Mouse (Mus musculus): ENCODE results near the gene Gm28305. TPM values are rescaled to one million over a fixed set of nuclear protein-coding genes. Genes with fewer than 3 reads are reported as not detected.

The Gm28305 gene
- total RNA-seq (2021), result not detected
- polyA plus RNA-seq (2012; rRNA removed), result not detected in 2 replicates
- long read RNA-seq, result 0 reads

- Histone ChIP-seq H3K27ac (no peak within 1 kb of the TSS), H3K27me3 (ENCODE audit: control insufficient read depth, insufficient read depth, low read length) (no peaks in the 10 kb centered on the region), H3K79me2 (replicated peaks; ENCODE audit: control insufficient read depth, insufficient read depth, low read length) (no peaks in the 10 kb centered on the region), H3K4me3 (no peak within 1 kb of the TSS), H3K36me3 (ENCODE audit: control insufficient read depth, insufficient read depth, low read length) (no peaks in the 10 kb centered on the region), H3K9ac (ENCODE audit: low read depth, low read length) (no peak within 1 kb of the TSS), H3K4me1 (ENCODE audit: control insufficient read depth, insufficient read depth, low read length) (no peaks in the 10 kb centered on the region)
- TF ChIP-seq POLR2A (IDR thresholded peaks at IDR 0.05; ENCODE audit: insufficient read depth, low read depth, low read length), result no peak
- no peak for TF ChIP-seq EP300 (IDR thresholded peaks at IDR 0.05; ENCODE audit: insufficient read depth, low read depth, low read length)
- TF ChIP-seq CTCF (IDR thresholded peaks at IDR 0.05), result no peak
- DNase-seq, result no peak
- WGBS, result 56% methylated on average over 2 of the region's 2 CpGs
- intact Hi-C loops (cut with DNase I), result no loop called here
These were observed at the start of gene Gm28305 for GRCm38 (mm10) chr9:104040362-104040761. Gene Gm28305 (plus strand): TSS chr9:104040662.

GRCm38 (mm10) chr9:103996496-103996895 lies 44.0 kb upstream of the Gm28305 start:
- TF ChIP-seq POLR2A (IDR thresholded peaks at IDR 0.05; ENCODE audit: insufficient read depth, low read depth, low read length) (no peak), CTCF (IDR thresholded peaks at IDR 0.05) (peak; percentile 77)
- Histone ChIP-seq H3K27ac (no peak overlapping the region), H3K79me2 (replicated peaks; ENCODE audit: control insufficient read depth, insufficient read depth, low read length) (no peaks in the 10 kb centered on the region), H3K4me3 (no peak overlapping the region), H3K27me3 (ENCODE audit: control insufficient read depth, insufficient read depth, low read length) (no peaks in the 10 kb centered on the region), H3K9ac (ENCODE audit: low read depth, low read length) (no peak overlapping the region), H3K36me3 (ENCODE audit: control insufficient read depth, insufficient read depth, low read length) (no peaks in the 10 kb centered on the region), H3K4me1 (ENCODE audit: control insufficient read depth, insufficient read depth, low read length) (no peaks in the 10 kb centered on the region)
- intact Hi-C loops (cut with DNase I), result loop anchor here (1.0 to 2.0 kb wide), 3 partner anchors 236 to 506 kb away; partner anchors contain the start of gene Tmem108
- DNase-seq, result no peak
- WGBS, result 0% methylated on average over 2 of the region's 2 CpGs

GRCm38 (mm10) chr9:104000601-104001000 lies 39.9 kb upstream of the Gm28305 start:
- Histone ChIP-seq H3K79me2 (replicated peaks; ENCODE audit: control insufficient read depth, insufficient read depth, low read length) (no peaks in the 10 kb centered on the region), H3K4me3 (no peak overlapping the region), H3K9ac (ENCODE audit: low read depth, low read length) (no peak overlapping the region), H3K27me3 (ENCODE audit: control insufficient read depth, insufficient read depth, low read length) (no peaks in the 10 kb centered on the region), H3K4me1 (ENCODE audit: control insufficient read depth, insufficient read depth, low read length) (no peaks in the 10 kb centered on the region), H3K27ac (no peak overlapping the region), H3K36me3 (ENCODE audit: control insufficient read depth, insufficient read depth, low read length) (no peaks in the 10 kb centered on the region)
- intact Hi-C loops (cut with DNase I), result loop anchor here (5.0 to 10.0 kb wide), 2 partner anchors 62 to 796 kb away; partner anchors contain the start of genes Acad11, Srprb and Uba5
- WGBS, result 10% methylated on average over 3 of the region's 3 CpGs
- DNase-seq, result no peak
- TF ChIP-seq POLR2A (IDR thresholded peaks at IDR 0.05; ENCODE audit: insufficient read depth, low read depth, low read length) (no peak), CTCF (IDR thresholded peaks at IDR 0.05) (no peak), EP300 (IDR thresholded peaks at IDR 0.05; ENCODE audit: insufficient read depth, low read depth, low read length) (no peak)

- Histone ChIP-seq H3K36me3 (ENCODE audit: control insufficient read depth, insufficient read depth, low read length) (no peaks in the 10 kb centered on the region), H3K4me3 (peak within 1 kb of the TSS; percentile 54), H3K27ac (peak within 1 kb of the TSS; percentile 71), H3K27me3 (ENCODE audit: control insufficient read depth, insufficient read depth, low read length) (no peaks in the 10 kb centered on the region), H3K9ac (ENCODE audit: low read depth, low read length) (peak within 1 kb of the TSS; percentile 70), H3K79me2 (replicated peaks; ENCODE audit: control insufficient read depth, insufficient read depth, low read length) (no peaks in the 10 kb centered on the region), H3K4me1 (ENCODE audit: control insufficient read depth, insufficient read depth, low read length) (no peaks in the 10 kb centered on the region)
- WGBS, result 1% methylated on average over 55 of the region's 55 CpGs
- peak; percentile 48; the same call in 1 of the 2 replicates for TF ChIP-seq POLR2A (IDR thresholded peaks at IDR 0.05; ENCODE audit: insufficient read depth, low read depth, low read length)
- TF ChIP-seq EP300 (IDR thresholded peaks at IDR 0.05; ENCODE audit: insufficient read depth, low read depth, low read length), result 0 out of 2 replicates have a peak, but pooled peaks have one; percentile 26
- peak; percentile 41 for TF ChIP-seq CTCF (IDR thresholded peaks at IDR 0.05)
- DNase-seq, result peak; percentile 99
- intact Hi-C loops (cut with DNase I), result loop anchor here (2.0 to 10.0 kb wide), 3 partner anchors 60 to 797 kb away; partner anchors contain the start of genes Acad11, Cdv3, Srprb and Uba5
These were observed 38.3 kb upstream of the Gm28305 start, which contains the start of gene Nphp3 for GRCm38 (mm10) chr9:104001921-104002859. Gene Nphp3 (plus strand): TSS chr9:104002544.

GRCm38 (mm10) chr9:104002913-104003330 lies 37.5 kb upstream of the Gm28305 start:
- under 1% methylated on average over 37 of the region's 37 CpGs for WGBS

More at GRCm38 (mm10) chr9:104002913-104003330, 37.5 kb upstream of the Gm28305 start:
- H3K27me3 ChIP-seq (ENCODE audit: control insufficient read depth, insufficient read depth, low read length), result no peaks in the 10 kb centered on the region
- peak overlapping the region; percentile 69 for H3K27ac ChIP-seq
- H3K36me3 ChIP-seq (ENCODE audit: control insufficient read depth, insufficient read depth, low read length), result no peaks in the 10 kb centered on the region
- TF ChIP-seq EP300 (IDR thresholded peaks at IDR 0.05; ENCODE audit: insufficient read depth, low read depth, low read length) (no peak), CTCF (IDR thresholded peaks at IDR 0.05) (peak; percentile 69)
- peak overlapping the region; percentile 54 for H3K4me3 ChIP-seq
- H3K4me1 ChIP-seq (ENCODE audit: control insufficient read depth, insufficient read depth, low read length), result no peaks in the 10 kb centered on the region
- intact Hi-C loops (cut with DNase I), result loop anchor here (2.0 to 10.0 kb wide), 3 partner anchors 59 to 798 kb away; partner anchors contain the start of genes Acad11, Cdv3, Srprb and Uba5
- DNase-seq, result no peak
- H3K9ac ChIP-seq (ENCODE audit: low read depth, low read length), result peak overlapping the region; percentile 70
- no peaks in the 10 kb centered on the region for H3K79me2 ChIP-seq (replicated peaks; ENCODE audit: control insufficient read depth, insufficient read depth, low read length)
